Mouse (Mus musculus): ENCODE results near the gene Gm28051. TPM values are rescaled to one million over a fixed set of nuclear protein-coding genes. Genes with fewer than 3 reads are reported as not detected.
A peak's percentile ranks its signal among the peaks of the same experiment; 100 is the strongest.

The Gm28051 gene
- total RNA-seq, 2 experiments from 2014 or later = not detected

GRCm38 (mm10) chr12:102761668-102762067, 4.1 kb upstream of the Gm28051 start:
- intact Hi-C loops (cut with DNase I) = no loop called here

GRCm38 (mm10) chr12:102758936-102759335, 1.4 kb upstream of the Gm28051 start:
- intact Hi-C loops (cut with DNase I) = loop anchor here (5.0 kb wide), 1 partner anchor 118 kb away; the partner anchor contains the start of gene Btbd7
- Histone ChIP-seq H3K27ac (peak overlapping the region; percentile 93), H3K4me3 (peak overlapping the region; percentile 98)
- no peak for DNase-seq
- no peak for TF ChIP-seq CTCF (IDR thresholded peaks at IDR 0.05)

More at GRCm38 (mm10) chr12:102761668-102762067, 4.1 kb upstream of the Gm28051 start:
- no peak for DNase-seq
- TF ChIP-seq CTCF (IDR thresholded peaks at IDR 0.05) = no peak
- no peak overlapping the region for H3K27ac ChIP-seq
- no peak overlapping the region for H3K4me3 ChIP-seq

GRCm38 (mm10) chr12:102758403-102758756, 815 bp upstream of the Gm28051 start, which contains the start of gene Gm20604:
Gm20604 (minus strand) TSS chr12:102758672.
- no peak for DNase-seq
- H3K4me3 ChIP-seq = peak within 1 kb of the TSS; percentile 98
- peak within 1 kb of the TSS; percentile 93 for H3K27ac ChIP-seq
- no peak for TF ChIP-seq CTCF (IDR thresholded peaks at IDR 0.05)
- intact Hi-C loops (cut with DNase I) = loop anchor here (5.0 kb wide), 1 partner anchor 119 kb away; the partner anchor contains the start of gene Btbd7

- peak overlapping the region; percentile 93 for H3K27ac ChIP-seq
- TF ChIP-seq CTCF (IDR thresholded peaks at IDR 0.05) = no peak
- intact Hi-C loops (cut with DNase I) = loop anchor here (5.0 kb wide), 1 partner anchor 120 kb away; the partner anchor contains the start of gene Btbd7
- peak overlapping the region; percentile 98 for H3K4me3 ChIP-seq
- DNase-seq = no peak
These were observed 393 bp downstream of the Gm28051 start for GRCm38 (mm10) chr12:102757055-102757688.

- no peak overlapping the region for H3K27ac ChIP-seq
- no peak for DNase-seq
- peak; percentile 24; the same call in 1 of the 2 replicates for TF ChIP-seq CTCF (IDR thresholded peaks at IDR 0.05)
- H3K4me3 ChIP-seq = peak overlapping the region; percentile 98
- intact Hi-C loops (cut with DNase I) = loop anchor here (5.0 kb wide), 1 partner anchor 121 kb away; the partner anchor contains the start of gene Btbd7
These were observed 1.3 kb downstream of the Gm28051 start for GRCm38 (mm10) chr12:102756304-102756703.

- H3K4me3 ChIP-seq = no peak overlapping the region
- TF ChIP-seq CTCF (IDR thresholded peaks at IDR 0.05) = no peak
- intact Hi-C loops (cut with DNase I) = no loop called here
These were observed 9.3 kb downstream of the Gm28051 start for GRCm38 (mm10) chr12:102748256-102748655.

GRCm38 (mm10) chr12:102744839-102745238, 12.7 kb downstream of the Gm28051 start:
- intact Hi-C loops (cut with DNase I) = no loop called here
- Histone ChIP-seq H3K4me3 (peak overlapping the region; percentile 89), H3K27ac (no peak overlapping the region)
- no peak for DNase-seq
- no peak for TF ChIP-seq CTCF (IDR thresholded peaks at IDR 0.05)

More at GRCm38 (mm10) chr12:102748256-102748655, 9.3 kb downstream of the Gm28051 start:
- no peak overlapping the region for H3K27ac ChIP-seq
- no peak for DNase-seq

GRCm38 (mm10) chr12:102743589-102744574, 13.7 kb downstream of the Gm28051 start, which contains the start of the genes Moap1 and Tmem251:
Moap1 (minus strand) TSS chr12:102743661.
Tmem251 (plus strand) TSS chr12:102743762.
- intact Hi-C loops (cut with DNase I) = no loop called here
- Histone ChIP-seq H3K27ac (peak within 1 kb of the TSS; percentile 95), H3K4me3 (peak within 1 kb of the TSS; percentile 89)
- DNase-seq = peak; percentile 93
- peak; percentile 15; the same call in 1 of the 2 replicates for TF ChIP-seq CTCF (IDR thresholded peaks at IDR 0.05)

- no peak for DNase-seq
- H3K4me3 ChIP-seq = peak overlapping the region; percentile 89
- no peak for TF ChIP-seq CTCF (IDR thresholded peaks at IDR 0.05)
- intact Hi-C loops (cut with DNase I) = no loop called here
- peak overlapping the region; percentile 95 for H3K27ac ChIP-seq
These were observed 14.5 kb downstream of the Gm28051 start for GRCm38 (mm10) chr12:102743036-102743588.

GRCm38 (mm10) chr12:102742056-102742455, 15.5 kb downstream of the Gm28051 start:
- TF ChIP-seq CTCF (IDR thresholded peaks at IDR 0.05) = no peak
- H3K4me3 ChIP-seq = no peak overlapping the region; the same call in 1 of the 2 replicates
- intact Hi-C loops (cut with DNase I) = no loop called here
- no peak for DNase-seq
- H3K27ac ChIP-seq = no peak overlapping the region

GRCm38 (mm10) chr12:102740285-102740684, 17.3 kb downstream of the Gm28051 start:
- DNase-seq = no peak
- intact Hi-C loops (cut with DNase I) = loop anchor here (2.0 kb wide), 1 partner anchor 325 kb away; no protein-coding TSS in a partner anchor
- no peak overlapping the region for H3K4me3 ChIP-seq

GRCm38 (mm10) chr12:102739096-102739495, 18.5 kb downstream of the Gm28051 start:
- no peak overlapping the region for H3K27ac ChIP-seq
- intact Hi-C loops (cut with DNase I) = no loop called here
- no peak for DNase-seq
- H3K4me3 ChIP-seq = no peak overlapping the region
- TF ChIP-seq CTCF (IDR thresholded peaks at IDR 0.05) = no peak

More at GRCm38 (mm10) chr12:102740285-102740684, 17.3 kb downstream of the Gm28051 start:
- no peak overlapping the region for H3K27ac ChIP-seq
- TF ChIP-seq CTCF (IDR thresholded peaks at IDR 0.05) = peak; percentile 63

Measured in gastrocnemius, adult 2 months (tissue).